Mouse (Mus musculus): Measurements from ENCODE around the gene Olfr538. TPM values are rescaled to one million over a fixed set of nuclear protein-coding genes. Genes with fewer than 3 reads are reported as not detected.
"Not testable (repeated sequence)": the region's sequence is repeated elsewhere in the genome, so short reads cannot be mapped to it uniquely, and the experiment has no call there.

Gene Olfr538
- not detected in 2 replicates for polyA plus RNA-seq (2015; fragmentation: Nextera tagmentation; extraction: Ambion mirVana)

DNA sequence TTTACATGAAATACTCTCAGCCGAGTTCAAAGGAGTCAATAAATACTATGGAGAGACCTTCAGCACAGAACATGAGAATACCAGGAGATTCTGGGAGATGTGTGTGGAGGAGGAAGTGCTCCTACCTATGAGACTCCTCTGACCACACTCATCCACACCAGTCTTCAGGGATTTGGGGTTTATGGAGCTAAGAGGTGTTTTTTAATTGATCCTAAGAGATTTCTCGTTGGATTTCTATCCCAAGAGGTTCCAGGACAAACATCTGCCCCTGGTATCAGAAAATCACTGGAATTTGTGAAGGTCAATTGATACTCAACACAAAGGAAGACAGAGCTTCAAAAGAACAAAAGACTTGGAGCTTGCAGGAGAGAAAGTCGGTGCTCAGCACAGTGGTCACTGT lies at the start of gene Olfr538:
Gene Olfr538, plus strand, starts transcription at position 301 of the 400 bp plus-strand sequence.
- 62% methylated on average over 3 of the region's 3 CpGs for WGBS
- Histone ChIP-seq H3K4me2 (replicated peaks; ENCODE audit: low read depth, low read length) (no peak within 1 kb of the TSS), H3K27ac (ENCODE audit: low read length) (no peak within 1 kb of the TSS), H3K27me3 (ENCODE audit: insufficient read depth, low read length) (no peaks in the 10 kb centered on the region), H3K4me3 (ENCODE audit: low read length) (no peak within 1 kb of the TSS), H3K9ac (replicated peaks; ENCODE audit: low read length) (no peak within 1 kb of the TSS), H3K36me3 (ENCODE audit: insufficient read depth, low read length) (no peaks in the 10 kb centered on the region), H3K9me3 (ENCODE audit: low read length) (no peaks in the 10 kb centered on the region), H3K4me1 (ENCODE audit: insufficient read depth, low read length) (no peaks in the 10 kb centered on the region)
- ATAC-seq (ENCODE audit: low FRiP score, low TSS enrichment), result no peak

DNA sequence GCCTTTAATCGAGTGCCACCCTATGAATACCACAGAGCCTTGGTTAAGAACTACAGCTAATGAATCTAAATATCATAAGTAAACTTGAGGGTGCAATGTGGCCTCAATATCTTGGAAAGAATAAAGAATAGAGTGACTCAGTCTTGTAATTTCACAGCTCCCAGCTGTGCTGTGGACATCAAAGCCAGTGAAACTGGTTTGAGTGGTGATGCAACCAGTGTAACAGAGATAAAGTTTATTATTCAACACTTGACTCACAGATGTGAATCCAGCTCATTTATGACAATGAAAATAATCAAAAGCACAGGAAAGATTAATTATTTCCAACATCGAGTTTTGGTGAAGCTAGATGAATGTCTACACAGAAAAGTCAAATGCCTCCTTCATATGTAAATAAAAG lies 27.9 kb upstream of the Olfr538 start:
- no peak overlapping the region for H3K4me3 ChIP-seq (ENCODE audit: low read length)
- no peaks in the 10 kb centered on the region for H3K27me3 ChIP-seq (ENCODE audit: insufficient read depth, low read length)
- no peak overlapping the region for H3K9ac ChIP-seq (replicated peaks; ENCODE audit: low read length)
- no peaks in the 10 kb centered on the region for H3K9me3 ChIP-seq (ENCODE audit: low read length)
- H3K4me1 ChIP-seq (ENCODE audit: insufficient read depth, low read length), result no peaks in the 10 kb centered on the region
- H3K27ac ChIP-seq (ENCODE audit: low read length), result no peak overlapping the region
- no peaks in the 10 kb centered on the region for H3K36me3 ChIP-seq (ENCODE audit: insufficient read depth, low read length)
- no peak overlapping the region for H3K4me2 ChIP-seq (replicated peaks; ENCODE audit: low read depth, low read length)
- no peak for ATAC-seq (ENCODE audit: low FRiP score, low TSS enrichment)
- 78% methylated on average over 2 of the region's 2 CpGs for WGBS

DNA sequence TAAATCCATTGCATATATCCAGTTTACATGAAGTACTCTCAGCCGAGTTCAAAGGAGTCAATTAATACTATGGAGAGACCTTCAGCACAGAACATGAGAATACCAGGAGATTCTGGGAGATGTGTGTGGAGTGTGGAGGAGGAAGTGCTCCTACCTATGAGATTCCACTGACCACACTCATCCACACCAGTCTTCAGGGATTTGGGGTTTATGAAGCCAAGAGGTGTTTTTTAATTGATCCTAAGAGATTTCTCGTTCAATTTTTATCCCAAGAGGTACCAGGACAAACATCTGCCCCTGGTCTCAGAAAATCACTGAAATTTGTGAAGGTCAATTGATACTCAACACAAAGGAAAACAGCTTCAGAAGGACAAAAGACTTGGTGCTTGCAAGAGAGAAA lies 33.3 kb downstream of the Olfr538 start, which contains the start of gene Olfr46:
Gene Olfr46, plus strand, starts transcription at position 301 of the 400 bp plus-strand sequence.
- H3K9ac ChIP-seq (replicated peaks; ENCODE audit: low read length); H3K27me3 ChIP-seq (ENCODE audit: insufficient read depth, low read length); ATAC-seq (ENCODE audit: low FRiP score, low TSS enrichment); H3K4me2 ChIP-seq (replicated peaks; ENCODE audit: low read depth, low read length); H3K27ac ChIP-seq (ENCODE audit: low read length); H3K9me3 ChIP-seq (ENCODE audit: low read length); H3K4me1 ChIP-seq (ENCODE audit: insufficient read depth, low read length); H3K4me3 ChIP-seq (ENCODE audit: low read length); H3K36me3 ChIP-seq (ENCODE audit: insufficient read depth, low read length): not testable (repeated sequence)
- 81% methylated on average over 2 of the region's 2 CpGs for WGBS

Other genes with a start within 250 kb of the Olfr538 start
- not detected in 2 replicates for gene Olfr525, start 247.0 kb upstream of the Olfr538 start, polyA plus RNA-seq (2015; fragmentation: Nextera tagmentation; extraction: Ambion mirVana)
- not detected in 2 replicates for gene Olfr527, start 233.9 kb upstream of the Olfr538 start, polyA plus RNA-seq (2015; fragmentation: Nextera tagmentation; extraction: Ambion mirVana)
- not detected in 2 replicates for gene Olfr60, start 206.2 kb upstream of the Olfr538 start, polyA plus RNA-seq (2015; fragmentation: Nextera tagmentation; extraction: Ambion mirVana)
- not detected in 2 replicates for gene Olfr530, start 191.6 kb upstream of the Olfr538 start, polyA plus RNA-seq (2015; fragmentation: Nextera tagmentation; extraction: Ambion mirVana)
- not detected in 2 replicates for gene Olfr531, start 165.0 kb upstream of the Olfr538 start, polyA plus RNA-seq (2015; fragmentation: Nextera tagmentation; extraction: Ambion mirVana)
- not detected in 2 replicates for gene Olfr532, start 146.2 kb upstream of the Olfr538 start, polyA plus RNA-seq (2015; fragmentation: Nextera tagmentation; extraction: Ambion mirVana)
- not detected in 2 replicates for gene Olfr533, start 104.5 kb upstream of the Olfr538 start, polyA plus RNA-seq (2015; fragmentation: Nextera tagmentation; extraction: Ambion mirVana)
- not detected in 2 replicates for gene Olfr535, start 83.7 kb upstream of the Olfr538 start, polyA plus RNA-seq (2015; fragmentation: Nextera tagmentation; extraction: Ambion mirVana)
- not detected in 2 replicates for gene Olfr536, start 60.5 kb upstream of the Olfr538 start, polyA plus RNA-seq (2015; fragmentation: Nextera tagmentation; extraction: Ambion mirVana)
- gene Olfr46, start 33.4 kb downstream of the Olfr538 start, polyA plus RNA-seq (2015; fragmentation: Nextera tagmentation; extraction: Ambion mirVana), result not detected in 2 replicates
- gene Olfr61, start 61.1 kb downstream of the Olfr538 start, polyA plus RNA-seq (2015; fragmentation: Nextera tagmentation; extraction: Ambion mirVana), result not detected in 2 replicates
- gene Olfr53, start 78.6 kb downstream of the Olfr538 start, polyA plus RNA-seq (2015; fragmentation: Nextera tagmentation; extraction: Ambion mirVana), result not detected in 2 replicates
- not detected in 2 replicates for gene Olfr539, start 92.0 kb downstream of the Olfr538 start, polyA plus RNA-seq (2015; fragmentation: Nextera tagmentation; extraction: Ambion mirVana)
- gene Olfr45, start 114.1 kb downstream of the Olfr538 start, polyA plus RNA-seq (2015; fragmentation: Nextera tagmentation; extraction: Ambion mirVana), result not detected in 2 replicates
- gene Olfr541, start 129.4 kb downstream of the Olfr538 start, polyA plus RNA-seq (2015; fragmentation: Nextera tagmentation; extraction: Ambion mirVana), result not detected in 2 replicates
- 1.4 and 1.8 TPM in 2 replicates for gene Cyp2e1, start 195.9 kb downstream of the Olfr538 start, polyA plus RNA-seq (2015; fragmentation: Nextera tagmentation; extraction: Ambion mirVana)
- gene Syce1, start 220.0 kb downstream of the Olfr538 start, polyA plus RNA-seq (2015; fragmentation: Nextera tagmentation; extraction: Ambion mirVana), result 0.25 and 0.37 TPM in 2 replicates